Mouse (Mus musculus): Measurements from ENCODE around the gene Ppm1n.

GRCm38 (mm10) chr7:19305413-19305735 lies 25.5 kb upstream of the Ppm1n start:
- TF ChIP-seq USF2 (IDR thresholded peaks at IDR 0.05; ENCODE audit: borderline replicate concordance in 1 of 2, insufficient read depth in 1 of 2, low read depth in 1 of 2, low read length in 2 of 2) (no peak), POLR2AphosphoS5 (IDR thresholded peaks at IDR 0.05; ENCODE audit: borderline replicate concordance, low read depth, low read length) (no peak), KAT2A (conservative IDR thresholded peaks at IDR 0.05; ENCODE audit: low read depth, low read length) (no peak), CHD1 (IDR thresholded peaks at IDR 0.05; ENCODE audit: low read depth, low read length) (no peak), POLR2A (IDR thresholded peaks at IDR 0.05; ENCODE audit: control insufficient read depth in 1 of 2, insufficient read depth in 1 of 2, low read depth in 1 of 2, low read length in 2 of 2, poor library complexity in 1 of 2) (no peak), JUND (IDR thresholded peaks at IDR 0.05; ENCODE audit: low read depth, low read length) (no peak)

All from MEL (cell line).